Mouse (Mus musculus) hindbrain, embryonic 11.5 days (tissue): ENCODE results near the gene Crocc2. TPM values are rescaled to one million over a fixed set of nuclear protein-coding genes. Genes with fewer than 3 reads are reported as not detected.

Source experiments
- ATAC-seq: fragments of 200-750 bp; cut with Nextera tagmentation; 2 replicates; pipeline ENCODE4 v1.8.0; 2017; ENCODE audit warnings: mild to moderate bottlenecking, moderate TSS enrichment, moderate library complexity; ENCODE audit not compliant: low FRiP score
- DNase-seq: peaks from one replicate; pipeline ENCODE4 v3.0.0-alpha.2; 2015; ENCODE audit warnings: low spot score
- H3K27ac ChIP-seq: fragments of 300-500 bp; sonication (generic); 2 replicates; pipeline ENCODE4 v1.5.1; 2014; ENCODE audit warnings: mild to moderate bottlenecking, low read depth, low read length
- H3K27me3 ChIP-seq: fragments of 300-500 bp; sonication (generic); 2 replicates; pipeline ENCODE4 v1.6.1; 2014; ENCODE audit warnings: mild to moderate bottlenecking, low read length, moderate library complexity, mixed read lengths; ENCODE audit not compliant: control insufficient read depth, insufficient read depth
- H3K36me3 ChIP-seq: fragments of 300-500 bp; sonication (generic); 2 replicates; pipeline ENCODE4 v1.6.1; 2014; ENCODE audit warnings: mild to moderate bottlenecking, low read length, moderate library complexity, mixed read lengths; ENCODE audit not compliant: control insufficient read depth, insufficient read depth
- H3K4me1 ChIP-seq: fragments of 300-500 bp; sonication (generic); replicated peaks from 2 replicates; pipeline ENCODE4 v1.6.1; 2014; ENCODE audit warnings: low read length, mixed read lengths; ENCODE audit not compliant: control insufficient read depth, insufficient read depth
- H3K4me2 ChIP-seq: fragments of 300-500 bp; sonication (generic); replicated peaks from 2 replicates; pipeline ENCODE4 v1.6.1; 2014; ENCODE audit warnings: mild to moderate bottlenecking, low read depth, low read length
- H3K4me3 ChIP-seq: fragments of 300-500 bp; sonication (generic); 2 replicates; pipeline ENCODE4 v1.5.1; 2014; ENCODE audit warnings: low read depth, low read length
- H3K9ac ChIP-seq: fragments of 300-500 bp; sonication (generic); 2 replicates; pipeline ENCODE4 v1.6.1; 2014; ENCODE audit warnings: low read depth, low read length
- H3K9me3 ChIP-seq: fragments of 300-500 bp; sonication (generic); 2 replicates; pipeline ENCODE4 v1.6.1; 2016; ENCODE audit warnings: low read length; ENCODE audit not compliant: control insufficient read depth
- WGBS: fragments of 180-500 bp; shearing (Covaris S2); extraction: QIAGEN DNeasy Blood & Tissue Kit; methylation state at CpG from one replicate; pipeline ENCODE4 v1.1.7; 2014; 5-methylcytosine and 5-hydroxymethylcytosine counted together
- polyA plus RNA-seq: library from polyadenylated mRNA; unstranded; fragments of >200 nt; fragmentation: Nextera tagmentation; extraction: Ambion mirVana; gene quantifications from 2 replicates; pipeline ENCODE4 v1.2.1, GENCODE M21; 2014

Gene Crocc2
- polyA plus RNA-seq, 1 experiment from 2014 or later, result 0.09 TPM

GRCm38 (mm10) chr1:93132676-93133075 lies 35.8 kb upstream of the Crocc2 start:
- DNase-seq (no peak), ATAC-seq (no peak)
- H3K4me1 ChIP-seq, result no peaks in the 10 kb centered on the region; the same call in 1 of the 2 replicates
- 67% methylated on average over 8 of the region's 8 CpGs for WGBS
- H3K36me3 ChIP-seq, result no peaks in the 10 kb centered on the region
- H3K4me3 ChIP-seq, result no peak overlapping the region
- H3K4me2 ChIP-seq, result no peak overlapping the region
- no peaks in the 10 kb centered on the region for H3K9me3 ChIP-seq
- no peak overlapping the region for H3K27ac ChIP-seq
- no peaks in the 10 kb centered on the region for H3K27me3 ChIP-seq
- no peak overlapping the region for H3K9ac ChIP-seq

GRCm38 (mm10) chr1:93135036-93135526 lies 33.4 kb upstream of the Crocc2 start, which contains the start of gene Agxt:
Agxt (plus strand) TSS chr1:93135240.
- H3K27me3 ChIP-seq, result no peaks in the 10 kb centered on the region
- WGBS, result 92% methylated on average over 12 of the region's 12 CpGs
- no peak for DNase-seq

GRCm38 (mm10) chr1:93138534-93138933 lies 30.0 kb upstream of the Crocc2 start:
- Histone ChIP-seq H3K9me3 (no peaks in the 10 kb centered on the region), H3K27ac (no peak overlapping the region), H3K27me3 (no peaks in the 10 kb centered on the region), H3K9ac (no peak overlapping the region), H3K4me3 (no peak overlapping the region), H3K36me3 (no peaks in the 10 kb centered on the region), H3K4me2 (no peak overlapping the region), H3K4me1 (no peaks in the 10 kb centered on the region)
- ATAC-seq, result no peak
- no peak for DNase-seq
- WGBS, result 94% methylated on average over 6 of the region's 6 CpGs

More at GRCm38 (mm10) chr1:93135036-93135526, 33.4 kb upstream of the Crocc2 start, which contains the start of gene Agxt:
- H3K27ac ChIP-seq, result no peak within 1 kb of the TSS
- H3K9ac ChIP-seq, result no peak within 1 kb of the TSS
- no peak for ATAC-seq
- no peaks in the 10 kb centered on the region for H3K4me1 ChIP-seq
- H3K4me3 ChIP-seq, result no peak within 1 kb of the TSS
- no peaks in the 10 kb centered on the region for H3K36me3 ChIP-seq
- H3K9me3 ChIP-seq, result no peaks in the 10 kb centered on the region
- H3K4me2 ChIP-seq, result no peak within 1 kb of the TSS

GRCm38 (mm10) chr1:93139713-93140112 lies 28.8 kb upstream of the Crocc2 start:
- no peaks in the 10 kb centered on the region for H3K27me3 ChIP-seq

GRCm38 (mm10) chr1:93142871-93143270 lies 25.7 kb upstream of the Crocc2 start:
- ATAC-seq, result no peak
- H3K36me3 ChIP-seq, result no peaks in the 10 kb centered on the region
- no peaks in the 10 kb centered on the region for H3K27me3 ChIP-seq
- no peak overlapping the region for H3K4me3 ChIP-seq
- WGBS, result 91% methylated on average over 1 of the region's 1 CpGs
- H3K4me2 ChIP-seq, result no peak overlapping the region
- H3K27ac ChIP-seq, result no peak overlapping the region
- no peak for DNase-seq
- H3K9ac ChIP-seq, result no peak overlapping the region
- no peaks in the 10 kb centered on the region for H3K9me3 ChIP-seq
- H3K4me1 ChIP-seq, result no peaks in the 10 kb centered on the region

More at GRCm38 (mm10) chr1:93139713-93140112, 28.8 kb upstream of the Crocc2 start:
- Histone ChIP-seq H3K4me1 (no peaks in the 10 kb centered on the region), H3K4me3 (no peak overlapping the region), H3K4me2 (no peak overlapping the region), H3K36me3 (no peaks in the 10 kb centered on the region), H3K9me3 (no peaks in the 10 kb centered on the region), H3K27ac (no peak overlapping the region), H3K9ac (no peak overlapping the region)
- DNase-seq, result no peak
- no peak for ATAC-seq
- 88% methylated on average over 7 of the region's 7 CpGs for WGBS

- Histone ChIP-seq H3K36me3 (no peaks in the 10 kb centered on the region), H3K4me3 (no peak overlapping the region), H3K9me3 (no peaks in the 10 kb centered on the region), H3K4me2 (no peak overlapping the region), H3K27ac (no peak overlapping the region), H3K27me3 (no peaks in the 10 kb centered on the region), H3K9ac (no peak overlapping the region), H3K4me1 (no peaks in the 10 kb centered on the region)
- ATAC-seq, result no peak
- DNase-seq, result no peak
- 87% methylated on average over 9 of the region's 9 CpGs for WGBS
Measured at GRCm38 (mm10) chr1:93144176-93144575, 24.3 kb upstream of the Crocc2 start.

- Histone ChIP-seq H3K27me3 (no peaks in the 10 kb centered on the region), H3K9ac (no peak overlapping the region), H3K36me3 (no peaks in the 10 kb centered on the region), H3K27ac (no peak overlapping the region), H3K4me1 (no peaks in the 10 kb centered on the region), H3K4me2 (no peak overlapping the region), H3K4me3 (no peak overlapping the region), H3K9me3 (no peaks in the 10 kb centered on the region)
- WGBS, result 80% methylated on average over 2 of the region's 2 CpGs
- no peak for ATAC-seq
- no peak for DNase-seq
Measured at GRCm38 (mm10) chr1:93150907-93151661, 17.4 kb upstream of the Crocc2 start.

- Histone ChIP-seq H3K4me3 (no peak overlapping the region), H3K27ac (no peak overlapping the region), H3K9me3 (no peaks in the 10 kb centered on the region), H3K36me3 (no peaks in the 10 kb centered on the region), H3K4me1 (no peaks in the 10 kb centered on the region), H3K4me2 (no peak overlapping the region), H3K27me3 (no peaks in the 10 kb centered on the region), H3K9ac (no peak overlapping the region)
- 74% methylated on average over 4 of the region's 4 CpGs for WGBS
- ATAC-seq, result no peak
- no peak for DNase-seq
Measured at GRCm38 (mm10) chr1:93157566-93157965, 11.0 kb upstream of the Crocc2 start.

GRCm38 (mm10) chr1:93158916-93159315 lies 9.6 kb upstream of the Crocc2 start:
- H3K27ac ChIP-seq, result no peak overlapping the region
- no peaks in the 10 kb centered on the region for H3K9me3 ChIP-seq
- WGBS, result 89% methylated on average over 8 of the region's 8 CpGs
- H3K4me2 ChIP-seq, result no peak overlapping the region
- ATAC-seq (no peak), DNase-seq (no peak)
- no peaks in the 10 kb centered on the region for H3K27me3 ChIP-seq
- no peak overlapping the region for H3K9ac ChIP-seq
- no peaks in the 10 kb centered on the region for H3K36me3 ChIP-seq
- H3K4me3 ChIP-seq, result no peak overlapping the region
- no peaks in the 10 kb centered on the region for H3K4me1 ChIP-seq
